Mouse (Mus musculus): ENCODE results near the gene Ces4a.

DNA sequence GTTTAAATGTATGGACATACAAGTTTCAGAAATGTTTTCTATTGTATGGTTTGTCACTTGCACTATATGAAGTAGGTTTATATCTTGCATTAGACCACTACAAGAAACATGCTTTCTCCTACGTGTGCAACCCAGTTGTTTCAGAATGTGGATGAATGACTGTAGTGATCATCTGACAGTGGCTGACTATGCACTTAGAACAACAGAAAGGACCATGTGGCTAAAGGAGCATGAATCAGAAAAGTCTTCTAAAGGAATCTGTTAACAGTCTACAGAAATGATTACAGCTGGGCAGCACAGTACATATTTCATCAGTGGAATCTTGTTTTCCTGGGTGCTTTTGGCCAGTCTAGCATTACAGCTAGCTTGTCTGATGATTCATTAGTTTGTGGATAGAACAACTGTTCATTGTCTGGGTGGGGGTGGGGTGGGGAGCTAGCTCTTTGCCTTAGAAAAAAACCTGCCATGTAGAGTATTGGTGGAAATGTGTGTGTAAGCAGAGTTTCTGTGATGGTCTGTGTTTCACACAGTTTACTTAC is 54.9 kb downstream of the Ces4a start:
- TF ChIP-seq CTCF (IDR thresholded peaks at IDR 0.05; ENCODE audit: insufficient read depth, low read depth, low read length) (no peak), POLR2A (IDR thresholded peaks at IDR 0.05; ENCODE audit: insufficient read depth, low read depth, low read length) (no peak)

All from olfactory bulb, adult 2 months (tissue).